Mouse (Mus musculus) midbrain, postnatal 0 days (tissue): ENCODE results near the gene 1700025G04Rik. TPM values are rescaled to one million over a fixed set of nuclear protein-coding genes. Genes with fewer than 3 reads are reported as not detected.

Source experiments
- ATAC-seq: fragments of 200-750 bp; cut with Nextera tagmentation; 2 replicates; pipeline ENCODE4 v1.8.0; 2017; ENCODE audit warnings: moderate number of reproducible peaks, mild to moderate bottlenecking, moderate TSS enrichment, moderate library complexity; ENCODE audit not compliant: low FRiP score
- DNase-seq: peaks from one replicate; pipeline ENCODE4 v3.0.0-alpha.2; 2015; ENCODE audit warnings: low spot score
- H3K27ac ChIP-seq: fragments of 300-500 bp; sonication (generic); 2 replicates; pipeline ENCODE4 v1.5.1; 2014; ENCODE audit warnings: low read depth, mild to moderate bottlenecking, low read length, mixed read lengths
- H3K27me3 ChIP-seq: fragments of 300-500 bp; sonication (generic); 2 replicates; pipeline ENCODE4 v1.6.1; 2014; ENCODE audit warnings: low read length, control low read depth, mixed read lengths; ENCODE audit not compliant: insufficient read depth
- H3K36me3 ChIP-seq: fragments of 300-500 bp; sonication (generic); 2 replicates; pipeline ENCODE4 v1.6.1; 2014; ENCODE audit warnings: low read length, control low read depth, mixed read lengths; ENCODE audit not compliant: insufficient read depth
- H3K4me1 ChIP-seq: fragments of 300-500 bp; sonication (generic); 2 replicates; pipeline ENCODE4 v1.6.1; 2014; ENCODE audit warnings: mild to moderate bottlenecking, control low read depth, antibody characterized with exemption, low read length, mixed read lengths; ENCODE audit not compliant: insufficient read depth
- H3K4me2 ChIP-seq: fragments of 300-500 bp; sonication (generic); 2 replicates; pipeline ENCODE4 v1.6.1; 2014; ENCODE audit warnings: low read depth, mild to moderate bottlenecking, low read length, mixed read lengths; ENCODE audit not compliant: poor library complexity, severe bottlenecking
- H3K4me3 ChIP-seq: fragments of 300-500 bp; sonication (generic); 2 replicates; pipeline ENCODE4 v1.5.1; 2014; ENCODE audit warnings: low read depth, mild to moderate bottlenecking, low read length, moderate library complexity
- H3K9ac ChIP-seq: fragments of 300-500 bp; sonication (generic); replicated peaks from 2 replicates; pipeline ENCODE4 v1.6.1; 2014; ENCODE audit warnings: mild to moderate bottlenecking, low read length, moderate library complexity, mixed read lengths; ENCODE audit not compliant: poor library complexity, severe bottlenecking
- H3K9me3 ChIP-seq: fragments of 300-500 bp; sonication (generic); 2 replicates; pipeline ENCODE4 v1.6.1; 2016; ENCODE audit warnings: low read length, control low read depth
- CTCF ChIP-seq: IDR thresholded peaks from 2 replicates; pipeline ENCODE4 v1.5.1; 2016; ENCODE audit warnings: antibody characterized with exemption, mild to moderate bottlenecking
- WGBS: fragments of 180-500 bp; shearing (Covaris S2); extraction: QIAGEN DNeasy Blood & Tissue Kit; methylation state at CpG from one replicate; pipeline ENCODE4 v1.1.7; 2014; 5-methylcytosine and 5-hydroxymethylcytosine counted together
- polyA plus RNA-seq: library from polyadenylated mRNA; unstranded; fragments of >200 nt; fragmentation: Nextera tagmentation; extraction: Ambion mirVana; gene quantifications from 2 replicates; pipeline ENCODE4 v1.2.1, GENCODE M21; 2015
- total RNA-seq: library from RNA; depleted of rRNA; stranded (reverse); fragments of >200 nt; gene quantifications from 2 replicates; pipeline ENCODE4 v1.2.3, GENCODE M21; 2014

Gene 1700025G04Rik
- total and polyA plus RNA-seq, 2 experiments from 2014 or later, result 22.6 to 24.0 TPM

- H3K4me2 ChIP-seq, result no peak overlapping the region
- no peak for ATAC-seq
- H3K27me3 ChIP-seq, result no peaks in the 10 kb centered on the region
- TF ChIP-seq CTCF, result no peak
- DNase-seq, result no peak
- H3K27ac ChIP-seq, result no peak overlapping the region
- no peak overlapping the region for H3K4me3 ChIP-seq
- WGBS, result 57% methylated on average over 7 of the region's 7 CpGs
- H3K36me3 ChIP-seq, result no peaks in the 10 kb centered on the region
- no peak overlapping the region for H3K9ac ChIP-seq
- H3K9me3 ChIP-seq, result no peaks in the 10 kb centered on the region
- peaks cover 3% of the 10 kb centered on the region; the same call in 1 of the 2 replicates for H3K4me1 ChIP-seq
Measured at GRCm38 (mm10) chr1:152034766-152035165, 55.2 kb downstream of the 1700025G04Rik start.

DNA sequence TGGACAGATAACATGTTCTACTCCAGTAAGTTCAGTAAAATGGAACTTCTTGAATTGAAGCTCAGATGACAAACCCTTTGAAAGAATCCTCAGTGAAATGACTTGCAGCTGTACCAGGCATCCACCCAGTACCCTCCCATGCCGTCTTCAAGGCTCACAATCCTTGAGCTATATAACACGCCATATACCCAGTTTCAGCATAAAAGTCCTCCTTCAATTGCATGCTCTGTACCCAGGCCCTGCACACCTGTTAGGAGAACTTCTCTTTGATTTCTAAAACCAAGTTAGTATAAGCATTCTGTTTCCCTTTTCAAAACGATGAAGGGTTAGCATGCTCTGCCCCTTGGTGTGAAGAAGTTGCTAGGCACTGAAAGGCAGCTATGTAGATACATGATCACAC lies 56.2 kb downstream of the 1700025G04Rik start:
- DNase-seq, result no peak
- WGBS, result 62% methylated on average over 3 of the region's 3 CpGs
- Histone ChIP-seq H3K9me3 (no peaks in the 10 kb centered on the region), H3K27ac (no peak overlapping the region), H3K4me1 (peaks cover 3% of the 10 kb centered on the region; the same call in 1 of the 2 replicates), H3K4me2 (no peak overlapping the region), H3K9ac (no peak overlapping the region), H3K27me3 (no peaks in the 10 kb centered on the region), H3K36me3 (no peaks in the 10 kb centered on the region), H3K4me3 (no peak overlapping the region)
- ATAC-seq, result no peak
- no peak for TF ChIP-seq CTCF

- Histone ChIP-seq H3K4me2 (no peak overlapping the region), H3K9ac (no peak overlapping the region), H3K36me3 (no peaks in the 10 kb centered on the region), H3K27ac (no peak overlapping the region), H3K4me3 (no peak overlapping the region), H3K4me1 (no peaks in the 10 kb centered on the region), H3K27me3 (no peaks in the 10 kb centered on the region), H3K9me3 (no peaks in the 10 kb centered on the region)
- WGBS, result 91% methylated on average over 5 of the region's 5 CpGs
- TF ChIP-seq CTCF, result no peak
- ATAC-seq, result no peak
- DNase-seq, result no peak
Measured at GRCm38 (mm10) chr1:152032144-152032543, 57.8 kb downstream of the 1700025G04Rik start.

GRCm38 (mm10) chr1:152030546-152030945 lies 59.4 kb downstream of the 1700025G04Rik start:
- WGBS, result 17% methylated on average over 6 of the region's 6 CpGs

DNA sequence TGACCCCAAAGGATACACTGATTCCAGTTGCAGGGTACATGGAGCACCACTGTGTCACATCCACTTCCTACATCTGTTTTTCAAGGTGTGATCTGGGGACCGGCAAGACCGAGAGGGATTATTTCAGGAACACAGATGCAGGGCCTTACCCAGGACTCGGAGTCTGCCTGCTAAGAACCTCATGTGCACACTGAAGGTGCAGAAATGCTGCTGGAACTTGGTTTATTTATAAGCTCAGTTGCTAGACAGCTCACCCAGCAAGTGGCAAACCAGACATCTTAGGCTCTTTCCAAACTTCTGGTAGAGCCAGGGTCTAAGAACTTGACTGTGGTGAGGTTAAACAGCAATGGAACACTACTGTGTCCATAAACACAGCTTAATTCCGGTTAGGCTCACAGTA lies 61.2 kb downstream of the 1700025G04Rik start:
- no peaks in the 10 kb centered on the region for H3K27me3 ChIP-seq
- H3K4me2 ChIP-seq, result no peak overlapping the region
- no peaks in the 10 kb centered on the region for H3K4me1 ChIP-seq
- no peak overlapping the region for H3K9ac ChIP-seq
- 91% methylated on average over 4 of the region's 4 CpGs for WGBS
- H3K27ac ChIP-seq, result no peak overlapping the region
- H3K9me3 ChIP-seq, result no peaks in the 10 kb centered on the region
- no peak overlapping the region for H3K4me3 ChIP-seq
- no peaks in the 10 kb centered on the region for H3K36me3 ChIP-seq
- DNase-seq (no peak), ATAC-seq (no peak)
- no peak for TF ChIP-seq CTCF

More at GRCm38 (mm10) chr1:152030546-152030945, 59.4 kb downstream of the 1700025G04Rik start:
- no peak for TF ChIP-seq CTCF
- Histone ChIP-seq H3K4me1 (no peaks in the 10 kb centered on the region), H3K27me3 (no peaks in the 10 kb centered on the region), H3K4me3 (no peak overlapping the region), H3K9me3 (no peaks in the 10 kb centered on the region), H3K4me2 (no peak overlapping the region), H3K27ac (no peak overlapping the region), H3K36me3 (no peaks in the 10 kb centered on the region), H3K9ac (no peak overlapping the region)
- no peak for ATAC-seq
- DNase-seq, result no peak

DNA sequence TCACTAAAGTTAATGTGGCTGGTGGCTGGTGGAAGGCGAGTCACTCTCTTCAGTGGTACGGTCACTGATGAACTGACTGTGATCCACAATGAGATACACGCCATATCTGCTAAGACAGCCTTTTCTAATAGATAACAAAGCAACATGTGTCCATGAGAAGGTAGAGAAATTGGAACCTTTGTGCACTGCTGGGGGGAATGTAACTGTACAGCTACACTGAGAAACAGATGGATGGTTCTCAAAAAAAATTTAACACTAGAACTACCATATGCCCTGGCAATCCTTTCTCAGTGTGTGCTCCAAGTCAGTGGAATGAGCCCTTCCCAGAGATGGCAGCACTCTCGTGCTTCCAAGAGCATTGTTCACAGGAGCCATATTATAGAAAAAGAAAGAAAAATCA lies 63.2 kb downstream of the 1700025G04Rik start:
- whole genome bisulfite sequencing, result 94% methylated on average over 4 of the region's 4 CpGs
- no peak overlapping the region for H3K4me2 ChIP-seq
- no peak overlapping the region for H3K27ac ChIP-seq
- no peak overlapping the region for H3K9ac ChIP-seq
- no peaks in the 10 kb centered on the region for H3K4me1 ChIP-seq
- TF ChIP-seq CTCF, result no peak
- no peaks in the 10 kb centered on the region for H3K36me3 ChIP-seq
- DNase-seq (no peak), ATAC-seq (no peak)
- no peaks in the 10 kb centered on the region for H3K27me3 ChIP-seq
- no peak overlapping the region for H3K4me3 ChIP-seq
- H3K9me3 ChIP-seq, result no peaks in the 10 kb centered on the region
